Comparison of ENCODE assay signal across 9 mouse cellular contexts in the genomic region with DNA sequence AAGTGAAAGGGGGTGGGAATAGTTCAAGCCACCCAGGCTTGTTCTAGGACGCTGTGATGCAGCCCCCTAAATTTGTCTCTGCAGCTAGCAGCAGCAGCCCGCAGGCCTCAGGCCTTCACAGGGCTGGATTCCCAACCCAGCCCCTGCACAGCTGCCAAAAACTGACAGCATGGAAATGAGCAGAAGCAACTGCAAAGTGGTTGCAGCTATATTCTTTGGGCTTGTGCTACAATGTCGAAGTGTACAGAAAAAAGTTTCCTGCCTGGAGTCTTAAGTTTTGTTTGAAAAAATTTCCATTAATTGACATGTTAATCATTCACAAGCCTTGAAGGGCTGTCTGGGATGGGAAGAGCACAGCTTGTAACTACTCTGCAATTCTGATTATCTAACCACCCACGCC.
DNase-seq lines count a peak whose midpoint lies in the region; ATAC-seq and TF ChIP-seq lines count a peak whose summit lies in the region.
"Had no signal": no experiment of that assay in that cellular context is flagged by ENCODE, and none has a peak within 500 bp of the region (broad histone marks: within the 10 kb centered on the region; RNA-seq: fewer than 3 reads in every experiment).

No protein-coding gene starts in this region.

- no peak overlapping the region for H3K4me3 ChIP-seq in hindbrain, embryonic 11.5 days (ENCODE audit: low read depth, low read length)
- no peak overlapping the region for H3K4me3 ChIP-seq in hindbrain, embryonic 12.5 days
- no peak overlapping the region for H3K4me3 ChIP-seq in intestine, embryonic 16.5 days (ENCODE audit: low read length)
- no peak overlapping the region for H3K4me3 ChIP-seq in stomach, embryonic 16.5 days (replicated peaks; ENCODE audit: low read length)
- no peak overlapping the region for H3K4me3 ChIP-seq in cerebellum, adult 2 months (replicated peaks; ENCODE audit: insufficient read depth, low read depth, low read length)

- no peaks in the 10 kb centered on the region for H3K27me3 ChIP-seq in hindbrain, embryonic 11.5 days (ENCODE audit: control insufficient read depth, insufficient read depth, low read length)
- H3K27me3 ChIP-seq in hindbrain, embryonic 12.5 days: no peaks in the 10 kb centered on the region
- no peaks in the 10 kb centered on the region for H3K27me3 ChIP-seq in intestine, embryonic 16.5 days (replicated peaks; ENCODE audit: control insufficient read depth, insufficient read depth, low read length)
- no peaks in the 10 kb centered on the region for H3K27me3 ChIP-seq in stomach, embryonic 16.5 days (ENCODE audit: control insufficient read depth, insufficient read depth, low read length)
- no peaks in the 10 kb centered on the region for H3K27me3 ChIP-seq in cerebellum, adult 2 months (ENCODE audit: control insufficient read depth, insufficient read depth, low read length)

- H3K4me1 ChIP-seq in hindbrain, embryonic 11.5 days (replicated peaks; ENCODE audit: control insufficient read depth, insufficient read depth, low read length): no peaks in the 10 kb centered on the region
- peaks cover 7% of the 10 kb centered on the region for H3K4me1 ChIP-seq in hindbrain, embryonic 12.5 days
- H3K4me1 ChIP-seq in intestine, embryonic 16.5 days (ENCODE audit: control insufficient read depth, insufficient read depth, low read length): no peaks in the 10 kb centered on the region; the same call in 1 of the 2 replicates
- H3K4me1 ChIP-seq in stomach, embryonic 16.5 days (ENCODE audit: control insufficient read depth, insufficient read depth, low read length): 0 out of 2 replicates have a peak, but pooled peaks cover 2% of the 10 kb centered on the region
- H3K4me1 ChIP-seq in cerebellum, adult 2 months (ENCODE audit: control insufficient read depth, insufficient read depth, low read length): peaks cover 5% of the 10 kb centered on the region

- peak; percentile 17 for DNase-seq in hindbrain, embryonic 11.5 days (ENCODE audit: low spot score)
- peak; percentile 40 for DNase-seq in right cerebral cortex, postnatal 4 days
- no peak for DNase-seq in right cerebral cortex, adult 2 months (ENCODE audit: low spot score in 2 of 2)
- no peak for DNase-seq in cerebellum, adult 2 months
- DNase-seq in thymus, postnatal 0 days (ENCODE audit: low spot score): no peak

- H3K9ac ChIP-seq in hindbrain, embryonic 11.5 days (ENCODE audit: low read depth, low read length): no peak overlapping the region
- H3K9ac ChIP-seq in hindbrain, embryonic 12.5 days: no peak overlapping the region
- no peak overlapping the region for H3K9ac ChIP-seq in intestine, embryonic 16.5 days (ENCODE audit: low read depth, low read length)
- H3K9ac ChIP-seq in stomach, embryonic 16.5 days (ENCODE audit: low read length): no peak overlapping the region
- H3K9ac ChIP-seq: liver, embryonic 14.5 days had no signal

- TF ChIP-seq CTCF in cerebellum, adult 2 months (IDR thresholded peaks at IDR 0.05; ENCODE audit: borderline replicate concordance, insufficient read depth, low read depth, low read length): no peak

- no peak overlapping the region for H3K27ac ChIP-seq in hindbrain, embryonic 11.5 days (ENCODE audit: low read depth, low read length)
- no peak overlapping the region for H3K27ac ChIP-seq in hindbrain, embryonic 12.5 days
- H3K27ac ChIP-seq in intestine, embryonic 16.5 days (ENCODE audit: low read length): 0 out of 2 replicates have a peak overlapping the region, but pooled peaks have one; percentile 25
- H3K27ac ChIP-seq in stomach, embryonic 16.5 days (ENCODE audit: low read length): peak overlapping the region; percentile 70
- no peak overlapping the region for H3K27ac ChIP-seq in cerebellum, adult 2 months (ENCODE audit: insufficient read depth, low read length)
- H3K27ac ChIP-seq: liver, embryonic 14.5 days had no signal

- TF ChIP-seq POLR2A in cerebellum, adult 2 months (IDR thresholded peaks at IDR 0.05; ENCODE audit: borderline replicate concordance, insufficient read depth, low read length): no peak

- WGBS in hindbrain, embryonic 11.5 days: 27% methylated on average over 4 of the region's 4 CpGs
- WGBS in hindbrain, embryonic 12.5 days: 24% methylated on average over 4 of the region's 4 CpGs
- 23% methylated on average over 4 of the region's 4 CpGs for WGBS in intestine, embryonic 16.5 days
- WGBS in stomach, embryonic 16.5 days: 26% methylated on average over 4 of the region's 4 CpGs
- 67% methylated on average over 4 of the region's 4 CpGs for WGBS in cerebellum, adult 2 months

- H3K4me2 ChIP-seq in hindbrain, embryonic 11.5 days (replicated peaks; ENCODE audit: low read depth, low read length): no peak overlapping the region
- H3K4me2 ChIP-seq in hindbrain, embryonic 12.5 days (replicated peaks): no peak overlapping the region
- no peak overlapping the region for H3K4me2 ChIP-seq in intestine, embryonic 16.5 days (ENCODE audit: low read depth, low read length)
- H3K4me2 ChIP-seq in stomach, embryonic 16.5 days (ENCODE audit: low read depth, low read length): no peak overlapping the region

- H3K9me3 ChIP-seq in hindbrain, embryonic 11.5 days (ENCODE audit: control insufficient read depth, low read length): no peaks in the 10 kb centered on the region
- H3K9me3 ChIP-seq in hindbrain, embryonic 12.5 days (replicated peaks): no peaks in the 10 kb centered on the region
- no peaks in the 10 kb centered on the region for H3K9me3 ChIP-seq in intestine, embryonic 16.5 days (ENCODE audit: control insufficient read depth, low read length)
- no peaks in the 10 kb centered on the region for H3K9me3 ChIP-seq in stomach, embryonic 16.5 days (replicated peaks; ENCODE audit: control insufficient read depth, low read length)

- no peaks in the 10 kb centered on the region for H3K36me3 ChIP-seq in hindbrain, embryonic 11.5 days (ENCODE audit: control insufficient read depth, insufficient read depth, low read length)
- no peaks in the 10 kb centered on the region for H3K36me3 ChIP-seq in hindbrain, embryonic 12.5 days
- no peaks in the 10 kb centered on the region for H3K36me3 ChIP-seq in intestine, embryonic 16.5 days (ENCODE audit: control insufficient read depth, insufficient read depth, low read length)
- H3K36me3 ChIP-seq in stomach, embryonic 16.5 days (ENCODE audit: control insufficient read depth, insufficient read depth, low read length): no peaks in the 10 kb centered on the region

- ATAC-seq in hindbrain, embryonic 11.5 days (ENCODE audit: low FRiP score): no peak; the same call in 1 of the 2 replicates
- ATAC-seq in hindbrain, embryonic 12.5 days (ENCODE audit: low FRiP score): no peak; the same call in 1 of the 2 replicates
- ATAC-seq in intestine, embryonic 16.5 days: peak; percentile 38
- peak; percentile 80 for ATAC-seq in stomach, embryonic 16.5 days (ENCODE audit: insufficient read depth, low FRiP score)

Comparison
In these comparisons a context has a peak if more than half of its experiments do, and no peak if none do; other contexts are left out.
1. DNase-seq: peak in hindbrain, embryonic 11.5 days (single experiment) and right cerebral cortex, postnatal 4 days (single experiment); none in right cerebral cortex, adult 2 months (0 of 2), cerebellum, adult 2 months (0 of 2) and thymus, postnatal 0 days (single experiment).
2. ATAC-seq: peak in intestine, embryonic 16.5 days (single experiment) and stomach, embryonic 16.5 days (single experiment); none in hindbrain, embryonic 11.5 days (single experiment) and hindbrain, embryonic 12.5 days (single experiment).
3. H3K27ac ChIP-seq: peak in intestine, embryonic 16.5 days (single experiment) and stomach, embryonic 16.5 days (single experiment); none in hindbrain, embryonic 11.5 days (single experiment), hindbrain, embryonic 12.5 days (single experiment) and cerebellum, adult 2 months (single experiment).